Mouse (Mus musculus): ENCODE measurements around the gene Slc16a9.
A peak's percentile ranks its signal among the peaks of the same experiment; 100 is the strongest.

Gene Slc16a9

DNA sequence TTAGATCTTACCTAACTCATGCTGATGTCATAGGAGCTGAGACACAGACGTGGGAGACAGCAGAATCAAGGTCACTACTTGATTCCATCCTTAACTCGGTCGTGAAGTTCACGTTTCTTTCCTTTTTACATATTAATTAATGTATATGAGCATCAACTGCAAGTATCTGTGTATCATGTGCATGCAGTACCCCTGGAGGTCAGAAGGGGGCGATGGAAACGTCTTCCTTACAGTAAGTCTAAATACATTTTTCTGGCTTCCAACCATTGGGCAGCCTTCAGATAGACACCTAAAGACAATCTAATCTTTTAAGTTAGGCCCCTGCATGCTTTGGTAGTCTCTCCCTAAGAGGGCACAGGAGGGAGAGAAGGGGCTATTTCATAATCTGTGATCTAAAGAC, 58.3 kb downstream of the Slc16a9 start:
- no peak for DNase-seq

DNA sequence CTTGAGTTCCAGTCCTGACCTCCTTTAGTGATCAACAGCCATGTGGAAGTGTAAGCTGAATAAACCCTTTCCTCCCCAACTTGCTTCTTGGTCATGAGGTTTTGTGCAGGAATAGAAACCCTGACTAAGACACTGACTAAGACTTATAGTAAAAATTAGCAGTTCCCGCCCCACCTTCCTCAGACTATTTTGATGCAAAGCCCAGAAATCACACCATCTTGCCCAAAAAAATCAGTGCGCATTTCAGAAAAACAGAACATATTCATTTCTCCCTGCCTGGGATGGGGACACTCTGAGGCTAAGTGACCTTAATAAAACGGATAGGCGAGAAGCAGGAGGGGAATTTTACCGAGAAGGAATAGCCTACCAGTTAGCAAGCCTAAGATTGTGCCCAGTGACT, 60.8 kb downstream of the Slc16a9 start:
- no peak for DNase-seq

DNA sequence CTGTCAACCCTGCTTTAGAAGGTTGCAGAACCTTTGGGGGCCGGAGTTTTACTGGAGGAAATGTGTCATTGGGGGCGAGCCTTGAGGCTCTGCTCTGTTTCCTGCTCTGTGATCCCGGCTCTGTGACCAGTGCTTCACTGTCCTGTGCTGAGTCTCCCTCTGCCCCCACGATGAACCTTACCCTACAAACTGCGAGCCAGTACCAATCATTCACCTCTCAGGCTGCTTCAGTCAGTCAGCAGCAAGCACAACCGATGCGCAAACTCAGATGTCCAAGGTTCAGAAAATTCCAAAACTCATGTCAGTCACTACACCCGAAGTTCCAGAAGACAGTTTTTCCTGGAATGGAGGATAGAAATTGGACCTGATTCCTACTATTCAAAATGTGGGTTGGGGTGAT, 64.5 kb downstream of the Slc16a9 start:
- no peak for DNase-seq

DNA sequence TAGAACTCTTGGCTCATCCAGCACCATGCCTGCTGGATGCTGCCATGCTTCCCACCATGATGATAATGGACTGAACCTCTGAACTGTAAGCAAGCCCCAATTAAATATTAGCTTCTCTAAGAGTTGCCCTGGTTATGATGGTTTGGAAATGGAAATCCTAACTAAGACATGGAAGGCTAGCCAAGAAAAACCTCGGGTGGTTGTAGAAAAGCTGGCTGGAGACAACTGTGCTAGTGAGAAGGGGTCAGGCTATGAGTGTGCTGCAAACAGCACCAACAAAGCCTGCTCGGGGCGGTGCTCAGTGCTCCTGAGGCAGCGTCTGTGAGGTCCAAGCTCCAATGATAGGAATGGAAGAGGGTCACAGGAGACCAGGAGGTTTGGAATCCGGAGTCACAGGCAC, 65.7 kb downstream of the Slc16a9 start:
- no peak for DNase-seq

DNA sequence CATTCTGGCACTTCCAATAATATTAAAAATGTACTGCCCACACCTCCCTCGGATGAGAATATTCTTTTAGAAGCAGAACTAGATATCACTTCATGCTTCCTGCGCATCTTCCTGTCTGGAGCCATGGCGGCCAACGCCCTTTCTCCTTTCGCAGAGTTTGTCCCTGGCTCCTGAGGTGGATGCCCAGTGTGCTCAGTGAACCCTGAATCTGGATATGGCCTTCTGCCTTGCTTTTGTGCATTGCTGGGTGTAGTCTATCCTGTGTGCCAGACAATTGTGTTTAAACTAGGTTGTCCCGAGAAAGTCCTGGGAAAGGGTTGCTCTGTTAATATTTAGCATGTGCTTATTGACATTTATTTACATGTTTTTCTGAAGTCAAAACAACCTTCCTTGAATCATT, 71.0 kb downstream of the Slc16a9 start:
- DNase-seq: no peak

DNA sequence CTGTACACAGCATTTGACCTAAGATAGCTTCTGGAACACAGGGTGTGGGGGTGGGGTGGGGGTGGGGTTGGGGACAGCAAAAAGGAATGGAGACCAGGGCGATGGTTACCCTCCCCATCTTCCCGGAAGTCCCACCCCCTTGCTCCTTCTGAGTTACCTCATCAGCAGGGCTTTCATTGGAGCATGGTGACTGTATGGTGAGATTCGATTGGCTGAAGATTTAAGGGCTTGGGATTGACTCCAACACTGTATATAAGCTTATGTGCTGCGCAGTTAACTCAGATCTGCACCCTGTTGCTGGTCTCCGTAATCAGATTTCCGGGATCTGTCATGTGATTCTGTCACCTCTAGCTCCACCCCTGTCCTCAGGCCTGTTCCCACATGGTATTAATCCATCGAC, 72.0 kb downstream of the Slc16a9 start:
- DNase-seq: no peak

DNA sequence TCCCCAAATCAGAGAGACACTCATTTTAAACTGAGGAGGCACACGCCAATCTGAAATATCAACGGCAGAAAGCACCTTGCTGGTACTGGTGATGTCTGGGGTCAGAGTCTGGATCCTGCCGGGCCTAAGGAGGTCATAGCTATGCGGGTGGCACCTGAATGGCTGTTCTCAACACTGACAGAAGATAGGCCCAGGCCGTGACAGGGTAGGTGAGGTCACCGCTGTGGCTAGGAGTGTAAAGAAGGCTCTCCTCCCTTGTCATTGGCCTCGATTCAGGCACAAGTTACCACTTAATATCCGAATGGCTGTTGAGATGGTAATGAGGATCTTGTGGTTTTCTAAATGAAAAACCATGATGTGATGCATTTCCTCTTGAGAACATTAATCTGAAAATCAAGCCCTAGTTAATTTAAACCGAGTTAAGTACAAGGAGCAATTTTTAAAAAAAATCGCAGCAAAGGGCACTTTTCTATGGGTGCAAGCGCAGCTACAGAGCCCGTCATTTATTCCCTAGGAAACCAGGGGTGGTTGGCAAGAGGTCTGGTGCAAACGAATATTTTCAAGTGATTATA, 72.6 kb downstream of the Slc16a9 start:
- DNase-seq: no peak

DNA sequence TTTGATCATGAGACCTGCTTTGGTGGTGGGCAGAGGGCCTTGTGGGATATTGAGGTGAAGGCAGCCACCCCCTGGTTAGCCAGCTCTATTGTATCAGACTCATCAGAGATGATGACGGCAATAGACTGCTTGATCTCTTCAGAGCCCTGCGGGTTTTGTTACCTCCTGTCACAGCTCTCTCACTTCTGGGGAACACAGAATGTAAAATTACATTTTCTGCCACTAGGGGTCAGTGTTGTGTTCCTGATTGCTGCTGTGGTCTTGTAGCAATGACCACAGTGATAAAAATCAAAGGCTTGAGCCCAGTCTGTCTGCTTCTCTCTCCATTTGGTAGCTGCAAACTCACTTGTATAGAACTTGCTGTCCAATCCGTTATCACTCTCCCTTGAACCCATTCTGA, 73.7 kb downstream of the Slc16a9 start:
- DNase-seq: peak; percentile 47

DNA sequence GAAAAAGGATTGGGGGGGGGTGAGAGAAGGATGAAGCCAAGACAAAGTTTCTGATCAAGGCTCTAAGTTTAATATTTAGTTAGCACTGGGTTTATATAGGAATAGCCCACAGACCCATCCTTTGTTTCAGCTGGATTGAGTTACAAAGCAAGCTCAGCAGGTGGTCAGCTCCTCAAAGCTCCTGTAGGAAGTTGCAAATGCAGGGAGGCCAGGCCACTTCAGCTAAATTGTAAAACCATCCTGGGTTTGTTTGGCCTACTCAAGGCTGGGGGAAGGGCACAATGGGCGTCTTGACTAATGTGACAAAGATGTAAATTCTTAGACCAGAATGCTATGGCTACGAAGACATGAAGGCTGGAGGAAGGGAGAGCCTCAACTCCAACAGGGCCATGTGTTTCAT, 80.6 kb downstream of the Slc16a9 start:
- DNase-seq: no peak

DNA sequence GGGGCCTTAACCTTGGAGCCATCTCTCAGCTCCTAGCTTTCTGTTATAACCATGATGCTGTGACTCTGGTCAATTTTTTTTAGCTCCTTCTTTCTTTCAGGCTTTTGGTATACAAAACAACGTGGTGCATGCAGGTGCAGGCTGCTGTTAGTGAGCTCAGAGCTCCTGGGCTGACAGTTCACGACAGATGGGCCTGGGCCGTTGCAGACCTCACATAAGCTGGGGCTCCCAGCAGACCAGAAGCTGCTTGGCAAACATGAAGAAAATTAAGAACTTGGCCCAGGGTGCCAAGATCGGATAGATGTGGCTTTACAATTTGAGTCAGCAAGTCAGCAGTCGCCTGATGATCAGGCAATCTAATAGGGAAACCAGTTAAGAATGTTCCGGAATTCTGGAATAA, 82.4 kb downstream of the Slc16a9 start:
- no peak for DNase-seq

DNA sequence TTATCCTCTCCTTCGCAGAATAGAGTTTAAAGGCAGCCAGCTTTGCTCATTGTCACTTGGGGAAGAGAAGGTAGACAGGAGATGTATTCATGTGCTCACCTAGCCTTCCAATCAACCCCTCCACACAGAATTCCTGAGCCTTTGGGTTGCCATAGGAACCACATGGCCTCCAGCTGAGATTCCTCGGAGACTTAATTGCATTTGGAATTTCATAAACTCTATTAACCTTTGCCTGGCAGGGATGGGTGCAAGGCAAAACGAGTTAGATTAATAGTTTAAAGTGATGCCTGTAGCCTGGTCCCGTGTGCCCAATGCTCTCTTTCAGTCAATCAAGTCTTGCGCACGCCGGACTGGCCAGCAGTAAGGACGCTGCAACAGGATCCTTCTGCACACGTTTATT, 83.2 kb downstream of the Slc16a9 start:
- no peak for DNase-seq

Data from cerebellum, adult 9-11 months (tissue).